Mouse (Mus musculus) embryo, embryonic 10.5 days (tissue): ENCODE measurements around the gene Nwd2.
A peak's percentile ranks its signal among the peaks of the same experiment; 100 is the strongest.

ENCODE experiments used
- DNase-seq: peaks from one replicate; pipeline ENCODE4 v3.0.0-alpha.2; 2015; ENCODE audit warnings: low spot score

The Nwd2 gene

DNA sequence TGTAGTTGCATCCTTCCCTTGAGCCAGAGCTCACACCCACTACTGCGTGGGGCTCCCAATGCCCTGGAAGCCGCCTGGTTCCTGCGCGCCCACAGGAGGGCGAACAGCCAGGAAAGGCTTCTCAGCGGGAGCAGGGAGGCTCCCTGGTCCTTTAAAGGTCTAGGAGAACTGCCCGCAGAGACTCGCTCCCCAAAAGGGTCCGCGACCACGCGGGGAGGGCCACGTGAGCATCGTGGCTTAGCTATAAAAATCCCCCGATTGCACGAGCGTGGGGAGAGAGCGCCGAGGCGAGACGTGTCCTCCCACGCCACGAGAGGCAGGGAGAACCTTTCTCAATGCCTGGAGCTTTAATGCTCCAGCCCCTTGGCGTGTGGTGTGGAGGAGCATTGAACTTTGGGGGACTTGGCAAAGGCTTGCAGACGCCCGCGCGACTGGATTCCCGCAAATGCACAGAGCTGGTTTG lies at the start of gene Nwd2:
Gene Nwd2, plus strand, starts transcription at position 33 of the 463 bp plus-strand sequence.
- peak; percentile 22 for DNase-seq

DNA sequence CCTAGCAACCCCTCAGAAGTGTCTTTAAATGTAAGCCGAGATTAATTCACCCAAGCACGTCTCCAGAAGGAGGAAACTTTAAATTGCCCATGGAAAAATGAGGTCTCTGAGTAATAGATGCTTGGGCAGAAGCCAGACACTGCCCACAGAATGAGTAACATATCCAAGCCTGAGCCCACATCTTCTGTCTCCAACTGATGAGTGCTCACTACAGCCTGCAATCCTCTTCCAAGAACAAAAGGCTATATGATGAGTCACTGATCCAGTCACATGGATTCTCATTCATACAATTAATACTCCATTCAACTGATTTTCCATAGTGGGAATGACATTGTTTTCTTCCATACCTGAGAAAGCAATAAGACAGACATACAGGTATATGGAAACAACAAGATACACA lies 41.5 kb upstream of the Nwd2 start:
- no peak for DNase-seq

DNA sequence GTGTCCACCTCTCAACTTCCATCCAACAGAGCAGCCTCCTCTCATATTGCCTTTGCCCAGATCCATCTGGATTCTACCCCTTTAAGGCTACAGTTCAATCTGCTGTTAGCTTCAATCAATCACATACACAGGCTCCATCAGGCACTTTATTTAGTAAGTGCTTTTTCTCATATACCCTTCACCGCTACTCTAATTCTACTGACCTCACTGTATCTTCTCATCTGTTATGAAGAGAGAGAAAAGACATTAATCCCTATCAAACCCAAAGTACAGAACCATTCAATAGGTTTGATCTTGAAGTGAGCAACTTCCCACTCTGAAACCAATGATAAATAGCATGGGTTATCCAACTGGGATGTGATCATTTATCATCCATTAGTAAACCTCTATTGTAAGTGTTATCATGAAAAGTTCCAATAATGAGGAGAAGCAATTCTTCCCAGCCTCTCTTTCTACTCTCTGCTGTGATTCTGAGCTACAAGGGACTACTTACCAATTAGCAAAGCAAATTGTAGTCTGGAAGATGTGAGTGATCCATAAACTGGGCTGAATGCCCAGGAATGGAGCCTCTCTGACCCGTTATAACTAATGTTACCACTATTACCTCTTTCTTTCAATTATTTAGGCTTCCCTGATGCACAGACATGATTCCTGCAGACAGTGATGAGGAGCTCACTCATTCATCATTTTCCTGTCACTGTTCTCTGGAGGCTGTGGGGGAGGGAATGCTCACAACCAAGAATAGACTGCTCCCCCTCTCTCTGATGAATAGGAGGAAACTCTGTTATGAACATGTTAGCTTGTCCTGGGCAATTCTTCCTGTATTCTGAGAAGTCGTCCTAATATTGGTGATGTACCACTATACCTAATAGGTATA lies 31.9 kb upstream of the Nwd2 start:
- DNase-seq, result no peak

DNA sequence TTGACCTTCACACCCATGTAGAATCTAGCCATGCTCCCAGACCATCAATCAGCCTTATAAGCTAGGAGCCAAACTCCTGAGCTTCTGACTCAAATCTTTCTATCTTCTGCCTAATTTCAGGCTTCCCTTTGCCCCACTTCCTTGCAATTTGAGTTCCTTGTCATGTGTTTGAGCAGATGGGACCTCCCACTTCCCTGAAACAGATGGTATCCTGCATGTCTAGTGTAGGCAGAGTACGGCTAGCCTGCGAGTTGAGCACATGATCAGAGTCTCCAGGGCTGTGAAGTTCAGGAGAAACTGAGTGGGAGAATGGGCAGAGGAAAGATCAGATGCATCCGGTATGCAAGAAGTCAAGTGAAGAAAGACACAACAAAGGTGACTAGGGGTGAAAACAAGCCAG lies 24.8 kb upstream of the Nwd2 start:
- no peak for DNase-seq

DNA sequence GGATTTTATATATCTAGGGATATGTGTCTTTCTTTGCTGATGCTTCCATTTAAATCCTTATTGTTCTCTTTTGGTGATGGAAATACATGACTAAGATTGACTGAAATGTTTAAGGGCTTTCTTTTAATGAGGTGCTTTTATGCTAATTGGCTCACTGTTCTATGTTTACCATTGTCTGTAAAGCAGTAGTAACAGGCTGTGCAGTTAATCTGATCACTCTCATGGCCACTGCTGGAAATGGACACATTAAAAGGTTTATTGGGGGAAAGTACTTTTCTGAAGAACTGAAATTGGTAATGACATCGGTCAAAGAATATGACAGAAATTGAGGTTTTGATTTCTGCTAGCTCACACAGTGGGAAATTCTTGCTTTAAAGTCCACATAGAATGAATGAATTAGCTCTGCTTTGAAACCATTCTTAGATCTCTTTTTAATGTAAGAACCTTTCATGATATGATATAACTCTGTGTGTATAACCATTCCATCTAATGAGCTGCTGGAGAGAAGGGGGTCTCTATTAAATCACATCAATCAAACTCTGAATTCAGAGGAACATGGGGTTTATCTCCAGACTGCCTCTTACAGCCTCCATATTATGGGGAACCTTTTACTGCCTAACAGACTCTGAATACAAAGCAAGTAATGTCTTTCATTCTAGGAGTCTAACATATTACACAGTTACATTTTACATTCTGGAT lies 20.9 kb upstream of the Nwd2 start:
- DNase-seq, result no peak

DNA sequence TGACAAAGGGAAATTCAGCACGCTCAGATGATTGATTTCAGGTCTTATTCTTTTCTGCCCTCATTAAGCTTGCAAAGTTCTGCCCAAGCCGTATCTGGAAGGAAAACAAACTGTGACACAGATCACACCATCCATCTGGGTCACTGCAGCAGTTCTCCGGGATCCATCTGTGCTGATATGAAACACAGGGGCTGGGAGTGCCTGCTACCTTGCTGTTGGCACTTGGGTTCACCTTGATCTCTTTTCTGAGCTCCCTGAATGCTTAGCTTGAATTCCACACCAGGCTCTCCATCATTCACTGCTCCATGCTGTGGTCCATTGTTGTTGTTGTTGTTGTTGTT lies 20.4 kb upstream of the Nwd2 start:
- no peak for DNase-seq

DNA sequence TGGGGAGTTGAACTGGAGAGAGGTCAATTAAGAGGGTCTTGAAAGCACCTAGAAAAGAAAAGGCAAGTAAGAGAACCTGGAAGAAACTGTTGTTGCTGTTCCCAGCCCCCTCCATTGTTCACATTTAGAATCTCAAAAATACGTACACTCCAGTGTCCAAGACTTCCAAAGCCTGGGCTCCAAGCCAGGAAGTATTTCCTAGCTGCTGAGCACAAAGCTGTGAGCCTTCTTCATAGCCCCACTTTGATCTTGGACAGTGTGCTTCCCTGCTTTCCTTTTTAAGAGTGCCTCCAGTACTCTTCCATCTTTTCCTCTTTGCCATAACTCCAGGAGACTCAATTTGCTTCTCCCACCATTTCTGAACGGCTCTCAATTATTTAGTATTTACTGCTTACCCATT lies 14.3 kb upstream of the Nwd2 start:
- DNase-seq, result no peak

DNA sequence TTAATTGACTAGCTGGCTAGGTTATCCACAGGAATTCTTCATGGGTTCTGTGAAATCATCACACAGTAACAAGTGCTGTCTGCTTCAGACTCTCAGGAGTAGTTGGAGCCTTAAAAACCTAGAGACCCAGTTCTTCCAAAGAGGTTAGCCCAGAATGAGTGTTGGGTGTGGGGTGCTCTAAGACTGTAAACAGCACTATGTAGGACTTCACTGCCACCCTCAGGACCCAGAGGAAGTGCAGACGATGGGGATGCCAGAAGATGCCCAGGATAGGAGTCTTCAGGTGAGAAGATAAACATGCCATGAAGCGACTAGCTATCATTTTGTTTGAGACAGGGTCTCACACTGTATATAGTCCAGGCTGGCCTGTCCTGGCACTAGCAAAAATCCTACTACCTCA lies 715 bp upstream of the Nwd2 start:
- DNase-seq, result no peak

DNA sequence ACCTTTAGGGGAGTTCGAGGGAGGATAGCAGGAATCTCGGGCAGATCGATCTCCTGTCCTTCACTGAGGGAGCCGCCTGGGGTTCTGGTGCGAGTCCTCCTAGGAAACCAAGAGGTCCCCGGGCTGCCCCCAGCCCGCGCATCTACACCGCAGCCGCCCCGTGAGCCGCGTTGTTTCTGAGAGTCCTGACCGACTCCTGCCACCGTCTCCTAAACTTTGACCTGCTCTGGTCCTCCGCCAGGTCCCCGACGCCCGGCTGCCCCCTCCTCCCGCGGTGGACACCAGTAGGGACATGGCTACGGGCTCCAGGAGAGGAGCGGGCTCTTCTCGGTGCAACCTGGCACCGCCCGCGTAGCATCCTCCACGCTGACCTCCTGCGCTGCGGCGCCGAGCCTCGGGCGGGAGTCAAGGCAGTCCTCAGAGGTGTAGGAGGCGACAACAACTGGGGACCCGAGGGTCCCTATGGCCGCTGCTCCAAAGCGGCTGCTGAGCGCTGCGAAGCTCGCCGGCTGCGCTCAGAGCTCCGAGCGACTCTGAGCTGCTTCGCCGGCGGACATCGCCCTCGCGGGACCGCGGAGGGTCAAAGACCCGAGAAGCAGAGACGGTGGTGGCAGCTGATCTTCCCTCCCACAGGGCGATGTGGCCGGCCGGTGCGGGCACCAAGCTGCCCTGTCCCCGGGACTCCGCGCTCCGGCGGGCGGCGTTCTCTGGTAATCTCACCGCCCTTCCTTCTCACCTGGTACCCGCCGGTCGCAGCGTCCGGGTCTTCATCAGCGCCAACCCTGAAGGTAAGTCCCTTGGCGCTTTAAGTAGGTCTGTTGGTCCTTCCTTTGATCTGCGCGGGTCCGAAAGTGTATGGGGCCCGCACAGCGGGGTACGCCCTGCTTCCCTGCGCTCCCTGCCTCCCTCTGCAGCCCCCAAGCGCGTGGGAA lies 897 bp downstream of the Nwd2 start:
- DNase-seq, result peak; percentile 53

DNA sequence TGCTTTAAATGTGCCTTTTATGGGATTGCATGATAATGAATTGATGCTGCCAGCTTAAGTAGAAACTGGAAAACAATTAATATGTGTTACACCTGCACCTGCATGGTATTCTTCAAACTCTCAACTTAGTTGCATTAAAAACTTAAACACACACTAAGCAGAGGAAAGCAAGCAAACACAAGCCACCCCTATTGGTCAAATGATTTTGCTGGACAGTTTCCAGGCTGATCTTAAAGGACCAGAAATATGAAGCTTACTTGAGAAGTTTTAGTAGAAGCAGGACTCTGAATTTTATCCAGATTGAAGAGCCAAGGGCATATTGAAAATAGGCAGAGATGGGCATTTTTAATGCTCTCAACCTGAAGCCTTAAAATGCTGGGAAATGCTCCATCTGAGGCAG lies 2.9 kb downstream of the Nwd2 start:
- DNase-seq, result no peak

DNA sequence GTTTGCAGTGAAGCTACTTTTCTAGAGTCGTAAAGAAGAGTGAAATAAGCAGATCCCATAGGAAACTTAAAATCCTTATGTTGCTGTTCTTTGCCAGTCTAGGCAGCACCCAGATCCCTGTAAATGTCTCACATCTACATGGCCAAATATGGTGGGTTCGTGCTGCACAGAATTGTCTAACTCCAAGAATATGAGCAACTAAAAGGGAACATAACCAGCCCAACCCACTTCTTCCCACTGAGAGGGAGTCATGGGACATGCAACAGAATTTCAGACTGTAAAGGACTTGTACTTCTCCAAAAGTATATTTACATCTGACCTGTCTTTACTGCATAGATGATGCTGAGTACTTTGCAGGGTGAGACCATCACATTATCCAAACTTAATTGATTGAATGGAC lies 3.8 kb downstream of the Nwd2 start:
- DNase-seq, result no peak

DNA sequence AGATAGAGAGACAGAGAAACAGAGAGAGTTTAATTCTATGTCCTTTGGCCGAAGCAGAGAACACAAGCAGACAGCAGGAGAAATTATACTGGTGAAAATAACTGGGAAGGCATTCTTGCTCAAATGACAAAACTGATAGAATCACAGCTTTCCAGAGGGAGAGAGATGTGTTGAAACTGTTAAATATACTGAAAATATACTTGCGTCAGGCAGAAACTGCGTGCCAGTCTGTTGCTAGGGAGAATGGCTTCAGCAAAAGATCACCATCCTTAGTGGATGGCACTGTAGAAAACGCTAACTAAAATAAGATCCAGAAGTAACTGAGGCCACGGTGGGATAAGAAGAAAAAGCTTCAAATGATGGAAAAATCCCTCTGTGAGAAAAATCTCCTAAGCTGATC lies 18.0 kb downstream of the Nwd2 start:
- no peak for DNase-seq

DNA sequence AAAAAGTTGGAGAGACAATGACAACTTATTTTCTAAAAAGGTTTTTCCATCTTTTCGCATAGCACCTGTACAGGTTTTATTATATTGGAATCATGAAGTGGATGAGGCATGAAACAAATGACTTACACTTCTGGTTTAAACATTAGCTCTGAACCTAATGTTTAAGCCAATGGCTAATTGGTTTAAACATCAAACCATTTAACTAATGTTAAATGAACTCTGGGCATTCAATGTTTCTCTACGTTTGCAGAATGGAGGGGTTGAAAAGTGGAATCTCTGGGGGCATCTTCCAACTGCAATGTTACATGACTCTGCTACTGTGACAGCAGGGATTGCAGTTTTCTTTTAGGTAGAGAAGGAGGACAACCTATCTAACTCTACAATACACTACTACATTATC lies 27.0 kb downstream of the Nwd2 start:
- no peak for DNase-seq

DNA sequence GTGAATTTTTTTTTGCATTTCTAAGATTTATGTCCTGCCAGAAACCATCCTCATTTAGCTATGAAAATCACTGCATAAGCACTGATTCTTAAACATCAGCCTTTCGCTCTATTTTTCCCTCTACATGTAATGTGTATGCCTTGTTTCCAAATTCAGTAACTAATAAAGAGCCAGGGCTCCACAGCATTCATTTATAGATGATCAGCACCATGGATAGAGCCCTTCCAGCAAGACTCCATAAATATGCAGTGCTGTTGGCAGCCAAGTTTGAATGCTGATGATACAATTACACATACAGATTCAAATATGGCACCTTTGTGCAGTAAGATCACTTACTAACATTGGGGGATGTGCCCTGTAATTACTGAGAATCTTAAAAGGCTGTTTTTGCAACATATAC lies 40.2 kb downstream of the Nwd2 start:
- DNase-seq, result peak; percentile 49

DNA sequence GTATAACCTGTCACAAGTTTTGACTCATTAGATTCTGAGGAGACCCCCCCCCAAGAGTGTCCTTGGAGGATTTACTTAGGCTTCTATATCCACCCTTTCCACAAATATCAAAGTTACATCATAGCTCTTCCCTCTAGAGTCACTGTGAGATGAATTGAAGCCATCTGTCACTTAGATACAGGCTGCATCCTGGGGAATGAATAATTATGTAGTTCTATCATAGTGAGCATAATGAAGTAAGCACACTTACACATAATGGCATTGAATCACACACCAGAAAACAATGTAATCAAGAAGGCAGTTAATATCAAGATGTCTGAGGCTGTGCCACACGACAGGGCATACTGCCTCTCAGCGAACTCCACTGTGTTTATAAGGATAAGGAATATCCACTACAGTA lies 47.9 kb downstream of the Nwd2 start:
- DNase-seq, result no peak

DNA sequence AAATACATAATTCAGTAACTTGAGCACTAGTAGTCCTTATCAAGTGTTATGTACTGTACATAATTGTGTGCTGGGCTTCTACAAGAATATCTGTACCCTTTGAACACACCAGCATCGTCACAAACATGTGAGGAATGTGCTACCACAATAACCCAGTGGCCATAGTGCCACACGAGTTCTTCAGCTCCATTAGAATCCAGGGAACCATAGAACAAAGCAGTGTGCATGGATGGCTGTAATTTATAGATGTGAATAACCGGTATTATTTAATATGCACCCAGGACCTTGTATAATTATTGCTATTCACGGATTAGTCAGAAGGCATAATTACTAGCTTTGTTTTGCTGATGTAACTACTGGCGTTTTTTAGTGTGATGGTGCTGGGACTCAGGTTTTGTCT lies 48.3 kb downstream of the Nwd2 start:
- DNase-seq, result no peak

DNA sequence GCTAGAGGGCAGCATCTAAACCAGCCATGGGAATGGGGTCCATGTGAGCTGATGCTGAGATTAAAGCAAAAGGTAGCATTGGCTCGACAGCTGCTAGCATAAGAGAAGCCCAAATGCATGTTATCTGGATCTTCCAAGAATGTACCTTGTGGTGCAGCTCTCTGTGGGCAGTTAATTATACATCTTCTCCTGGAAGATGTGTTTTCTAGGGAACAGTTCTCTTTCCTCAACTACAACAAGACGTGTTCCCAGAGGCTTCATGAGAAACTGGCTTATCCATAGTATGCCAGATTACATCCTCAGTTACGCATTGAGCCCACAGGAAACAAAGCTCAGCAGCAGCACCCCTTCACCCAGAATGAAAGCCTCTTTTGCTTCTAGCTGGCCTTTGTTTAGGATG lies 80.1 kb downstream of the Nwd2 start:
- no peak for DNase-seq

DNA sequence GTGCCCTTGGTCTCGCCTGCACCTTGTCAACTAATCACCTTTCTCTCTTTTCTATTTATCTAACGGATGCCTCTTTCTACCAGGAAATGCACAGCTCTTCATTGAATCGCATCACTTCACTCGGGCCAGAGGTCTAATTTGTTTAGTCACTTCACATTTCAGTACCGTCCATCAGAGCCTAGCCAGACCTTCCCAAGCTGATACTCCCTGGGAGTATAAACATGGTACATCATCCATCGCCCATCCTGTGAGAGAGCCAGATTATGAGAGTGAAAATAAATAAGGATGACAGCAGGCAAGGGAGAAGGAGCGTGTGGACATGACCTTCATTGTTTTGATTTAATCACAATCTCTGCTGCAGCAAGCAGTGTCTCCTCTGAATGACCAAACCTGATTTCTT lies 86.6 kb downstream of the Nwd2 start:
- DNase-seq, result no peak

DNA sequence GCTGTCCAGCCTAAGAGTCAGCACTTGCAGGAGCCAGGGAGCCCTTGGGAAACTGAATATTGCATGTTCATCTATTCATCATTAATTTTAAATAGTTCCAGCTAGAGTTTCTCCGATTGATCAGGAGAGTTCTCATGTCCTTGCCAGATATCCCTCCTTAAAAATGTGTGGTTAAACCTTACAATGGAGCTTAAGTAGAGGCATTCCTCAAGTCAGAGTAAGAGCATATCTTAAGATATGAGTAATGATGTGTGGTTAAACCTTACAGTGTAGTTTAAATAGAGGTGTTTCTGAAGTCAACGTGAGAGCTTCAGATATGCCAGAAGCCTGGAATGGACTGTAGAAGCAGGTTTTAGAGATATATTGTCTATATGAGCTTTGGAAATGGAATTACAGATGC lies 94.5 kb downstream of the Nwd2 start:
- DNase-seq, result no peak

DNA sequence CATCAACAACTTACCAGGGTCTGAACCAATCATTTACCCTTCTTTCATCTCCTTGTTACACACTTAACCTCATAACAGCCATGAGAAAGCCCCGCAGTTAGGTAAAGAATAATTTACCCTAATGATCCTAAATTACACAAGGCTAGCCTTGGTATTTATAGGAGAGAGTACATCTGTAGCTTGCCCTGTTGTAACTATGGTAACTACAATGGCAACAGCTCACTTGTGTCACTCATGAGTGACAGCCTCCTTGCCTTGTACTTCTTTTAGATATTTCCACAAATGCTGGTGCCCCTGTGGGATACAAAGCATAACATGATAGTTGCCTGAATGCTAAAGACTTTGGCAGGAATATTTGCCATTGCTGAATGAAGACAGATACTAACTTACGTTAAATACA lies 99.4 kb downstream of the Nwd2 start:
- DNase-seq, result no peak

DNA sequence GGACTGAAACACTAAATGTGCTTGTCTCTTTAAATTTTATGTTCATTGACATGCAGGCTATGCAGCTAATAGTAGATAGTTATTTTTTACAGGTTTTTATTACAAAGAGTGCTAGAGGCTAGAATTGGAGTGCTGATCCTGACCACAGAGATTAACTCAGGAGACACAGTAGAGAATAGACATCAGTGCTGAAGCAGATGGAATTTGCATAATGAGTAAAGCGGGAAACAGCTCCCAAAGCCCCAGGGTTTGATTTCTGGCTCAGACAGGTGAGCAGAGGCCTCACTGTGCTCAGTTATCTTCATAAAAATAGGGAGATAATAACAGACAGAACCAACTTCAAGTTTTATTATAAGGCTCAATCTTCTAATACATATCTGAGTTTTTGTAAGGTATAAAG lies 99.9 kb downstream of the Nwd2 start:
- no peak for DNase-seq

DNA sequence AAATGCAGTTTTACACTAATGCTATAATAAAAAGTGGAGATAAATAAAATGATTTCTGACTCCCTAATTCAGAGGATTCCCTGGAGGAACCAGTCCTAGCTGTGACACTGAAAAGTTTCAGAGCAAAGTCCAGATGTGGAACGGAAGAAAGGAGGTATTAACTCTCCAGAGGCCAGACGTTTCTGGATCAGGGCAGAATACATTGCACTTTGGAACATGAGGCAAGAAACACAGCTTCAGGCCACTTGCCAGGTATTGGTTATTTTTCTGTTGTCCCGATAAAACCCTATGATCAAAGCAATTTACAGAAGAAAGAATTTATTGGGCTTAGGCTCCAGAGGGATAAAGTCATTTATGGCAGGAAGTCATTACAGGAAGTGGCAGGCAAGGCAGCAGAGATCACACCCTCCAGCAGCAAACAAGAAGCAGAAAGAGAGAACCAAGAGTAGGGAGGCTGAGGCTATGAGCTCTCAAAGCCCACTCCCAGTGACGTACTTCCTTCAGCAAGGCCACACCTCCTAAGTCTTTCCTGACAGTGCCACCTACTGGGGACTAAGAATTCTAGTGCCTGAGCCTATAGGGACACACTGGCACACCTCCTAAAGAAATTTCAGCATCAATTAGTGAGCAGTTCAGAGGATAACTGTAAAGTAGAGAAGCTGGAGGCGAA lies 106.3 kb downstream of the Nwd2 start:
- peak; percentile 27 for DNase-seq
